Mouse (Mus musculus): ENCODE data around the gene Mss51.

Gene Mss51

GRCm38 (mm10) chr14:20496603-20497002, at the start of gene Mss51:
TSS of gene Mss51 (minus strand) at chr14:20496901.
- no peak for DNase-seq

- DNase-seq = peak; percentile 74
These were observed 49.7 kb upstream of the Mss51 start, which contains the start of gene Ppp3cb for GRCm38 (mm10) chr14:20546415-20546814. TSS of gene Ppp3cb (minus strand) at chr14:20546573.

GRCm38 (mm10) chr14:20545529-20546331, 49.0 kb upstream of the Mss51 start:
- DNase-seq = peak; percentile 83

- no peak for DNase-seq
These were observed 48.0 kb upstream of the Mss51 start for GRCm38 (mm10) chr14:20544467-20545411.

GRCm38 (mm10) chr14:20529643-20530042, 32.9 kb upstream of the Mss51 start:
- no peak for DNase-seq

GRCm38 (mm10) chr14:20520179-20520578, 23.5 kb upstream of the Mss51 start:
- no peak for DNase-seq

GRCm38 (mm10) chr14:20508424-20508823, 11.7 kb upstream of the Mss51 start:
- DNase-seq = no peak

- DNase-seq = no peak
These were observed 6.3 kb upstream of the Mss51 start for GRCm38 (mm10) chr14:20502966-20503365.

- DNase-seq = peak; percentile 37
These were observed 3.3 kb upstream of the Mss51 start for GRCm38 (mm10) chr14:20499982-20500381.

GRCm38 (mm10) chr14:20486031-20486430, 10.7 kb downstream of the Mss51 start:
- no peak for DNase-seq

GRCm38 (mm10) chr14:20482051-20482751, 14.5 kb downstream of the Mss51 start:
- no peak for DNase-seq

GRCm38 (mm10) chr14:20481211-20481610, 15.5 kb downstream of the Mss51 start:
- DNase-seq = no peak

- DNase-seq = no peak
These were observed 16.5 kb downstream of the Mss51 start for GRCm38 (mm10) chr14:20480195-20480579.

- DNase-seq = peak; percentile 80
These were observed 17.2 kb downstream of the Mss51 start, which contains the start of gene Anxa7 for GRCm38 (mm10) chr14:20479291-20480194. TSS of gene Anxa7 (minus strand) at chr14:20480133.

GRCm38 (mm10) chr14:20478801-20479200, 17.9 kb downstream of the Mss51 start:
- DNase-seq = no peak

- no peak for DNase-seq
These were observed 18.3 kb downstream of the Mss51 start for GRCm38 (mm10) chr14:20478385-20478784.

- DNase-seq = no peak
These were observed 19.3 kb downstream of the Mss51 start for GRCm38 (mm10) chr14:20477261-20478025.

- no peak for DNase-seq
These were observed 36.5 kb downstream of the Mss51 start for GRCm38 (mm10) chr14:20460216-20460615.

GRCm38 (mm10) chr14:20458378-20458777, 38.3 kb downstream of the Mss51 start:
- no peak for DNase-seq

GRCm38 (mm10) chr14:20452929-20453328, 43.8 kb downstream of the Mss51 start:
- DNase-seq = no peak

GRCm38 (mm10) chr14:20451765-20452331, 44.9 kb downstream of the Mss51 start, which contains the start of gene Cfap70:
TSS of gene Cfap70 (minus strand) at chr14:20452226.
- DNase-seq = peak; percentile 3

Data from cerebellum, adult 11-12 months (tissue).